Mouse (Mus musculus): Measurements from ENCODE around the gene Scaf8.
"Not testable (repeated sequence)": the region's sequence is repeated elsewhere in the genome, so short reads cannot be mapped to it uniquely, and the experiment has no call there.

The Scaf8 gene

DNA sequence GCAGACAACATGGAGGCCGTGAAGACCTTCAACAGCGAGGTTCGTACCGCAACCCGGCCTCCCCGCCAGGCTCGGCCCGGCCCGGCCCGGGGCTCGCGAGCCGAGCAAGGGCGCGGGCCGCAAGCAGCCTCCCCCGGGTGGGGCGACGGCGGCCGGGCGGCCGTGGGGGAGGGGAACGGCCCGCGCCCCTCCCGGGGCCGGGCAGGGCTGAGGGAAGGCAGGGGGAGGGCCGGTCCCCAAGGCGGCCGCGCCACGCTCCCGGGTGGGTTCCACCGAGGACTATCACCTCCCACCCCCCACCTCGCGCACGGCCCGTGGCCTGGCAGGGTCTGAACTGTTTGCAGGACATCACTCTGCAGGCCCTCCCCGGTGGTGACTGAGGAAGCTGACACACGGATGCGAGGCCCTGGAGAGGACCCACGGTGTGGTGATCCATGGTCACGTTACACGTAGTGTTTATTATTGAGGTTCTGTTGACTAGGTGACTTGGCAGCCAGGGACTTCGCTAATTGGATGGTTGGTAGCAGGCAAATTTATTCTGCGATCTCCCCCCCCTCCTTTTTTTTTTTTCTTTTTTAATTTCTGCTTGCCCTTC, 705 bp downstream of the Scaf8 start:
- peak; percentile 37 to 49 for DNase-seq (ENCODE audit: low spot score in 2 of 2)

DNA sequence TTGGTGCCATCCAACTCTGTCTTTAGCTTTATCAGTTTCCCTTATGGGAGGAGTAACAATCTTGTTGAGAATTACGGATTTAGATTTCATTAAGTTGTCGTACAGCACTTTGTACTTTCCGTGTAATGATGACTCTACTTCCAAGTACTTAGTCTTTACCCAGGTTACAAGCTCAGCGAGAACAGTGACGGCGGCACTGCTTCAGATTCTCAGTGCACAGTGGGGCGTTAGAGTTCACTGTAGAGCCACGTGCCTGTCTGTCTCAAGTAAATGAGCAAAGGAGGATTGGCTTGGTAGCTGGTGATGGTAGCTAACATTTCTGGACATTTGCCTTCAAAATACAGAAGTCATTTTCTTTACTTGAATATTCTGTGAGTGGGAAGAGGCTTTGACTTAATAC, 6.2 kb downstream of the Scaf8 start:
- not testable (repeated sequence) for DNase-seq (ENCODE audit: low spot score in 2 of 2)

GRCm38 (mm10) chr17:3123581-3123980, 8.8 kb downstream of the Scaf8 start:
- DNase-seq (ENCODE audit: low spot score in 2 of 2): not testable (repeated sequence)

- no peak for DNase-seq (ENCODE audit: low spot score in 2 of 2)
Observed at GRCm38 (mm10) chr17:3128716-3129115, 13.9 kb downstream of the Scaf8 start.

- DNase-seq (ENCODE audit: low spot score in 2 of 2): no peak
Observed at GRCm38 (mm10) chr17:3129791-3130190, 15.0 kb downstream of the Scaf8 start.

DNA sequence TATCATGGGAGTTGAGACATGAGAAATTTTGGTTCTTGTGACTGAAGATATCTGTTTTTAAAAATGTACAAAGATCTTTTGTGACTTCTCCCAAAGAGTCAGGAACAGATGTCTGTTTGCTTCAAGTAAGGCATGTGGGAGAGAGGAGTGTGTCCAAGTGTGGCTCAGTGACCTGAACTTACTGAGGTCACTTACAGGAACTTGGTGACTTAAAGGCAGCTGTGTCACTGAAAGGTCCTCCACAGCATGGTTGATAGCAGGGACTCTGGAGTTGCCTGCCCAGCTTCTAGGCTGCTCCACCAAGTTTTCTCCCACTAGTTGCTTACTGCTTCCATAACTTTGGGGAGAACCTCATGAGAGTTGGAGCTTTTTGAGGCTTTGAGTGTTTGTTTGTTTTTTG, 20.6 kb downstream of the Scaf8 start:
- DNase-seq (ENCODE audit: low spot score in 2 of 2): no peak

DNA sequence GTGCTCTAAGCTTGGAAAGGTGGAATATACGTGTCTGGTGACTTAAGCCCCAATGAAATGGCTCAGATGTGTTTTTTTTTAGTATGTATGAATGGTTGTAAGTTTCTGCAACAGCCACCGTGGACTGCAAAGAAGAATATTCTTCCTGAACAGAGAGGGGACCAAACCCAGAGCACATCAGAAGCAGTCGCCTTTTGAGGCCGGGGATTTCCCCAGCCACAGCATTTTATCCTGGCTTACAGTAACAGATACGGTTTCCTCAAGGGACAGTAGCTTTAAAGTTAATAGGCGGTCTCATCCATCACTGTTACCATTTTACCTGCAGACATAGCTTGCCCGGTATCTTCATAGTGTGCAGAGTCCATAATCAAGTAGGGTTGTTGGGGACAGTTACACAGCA, 21.4 kb downstream of the Scaf8 start:
- no peak for DNase-seq (ENCODE audit: low spot score in 2 of 2)

DNA sequence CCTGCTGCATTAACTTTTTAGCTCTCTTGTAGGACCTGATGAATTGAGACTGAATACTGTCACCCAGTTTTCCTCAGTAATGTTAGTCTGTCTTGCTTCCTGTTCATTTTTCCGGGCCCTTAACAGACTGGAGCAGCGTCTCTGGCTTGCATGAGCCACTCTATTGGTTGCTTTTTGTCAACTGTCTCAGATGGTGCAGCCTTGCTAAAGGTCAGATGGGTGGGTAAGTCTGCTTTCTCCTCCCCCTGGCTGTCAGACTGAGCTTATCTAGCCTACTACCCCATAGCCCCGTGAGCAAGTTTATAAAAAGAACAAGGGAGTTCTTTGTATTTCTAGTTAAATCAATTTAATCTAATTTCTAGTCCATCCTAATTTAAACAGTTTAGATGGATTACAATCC, 23.6 kb downstream of the Scaf8 start:
- no peak for DNase-seq (ENCODE audit: low spot score in 2 of 2)

DNA sequence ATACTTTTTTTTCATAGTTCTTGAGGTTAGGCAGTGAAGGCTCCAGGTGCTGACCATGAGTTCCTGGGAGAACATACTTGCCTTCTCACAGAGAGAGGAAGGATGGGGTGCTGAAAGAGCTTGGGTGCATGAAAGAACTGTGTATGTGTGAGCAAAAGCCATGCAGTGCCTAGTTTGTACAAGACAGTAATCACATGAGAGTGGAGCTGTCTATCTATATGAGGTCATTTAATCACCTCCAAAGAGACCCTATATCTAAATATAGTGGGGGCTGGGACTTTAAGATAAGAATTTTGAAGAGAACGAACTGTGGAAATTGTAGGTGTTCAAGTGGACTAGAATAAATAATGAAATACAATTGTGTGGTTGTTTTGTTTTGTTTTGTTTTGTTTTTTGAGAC, 25.3 kb downstream of the Scaf8 start:
- DNase-seq (ENCODE audit: low spot score in 2 of 2): no peak

- DNase-seq (ENCODE audit: low spot score in 2 of 2): no peak
Observed at GRCm38 (mm10) chr17:3148853-3149252, 34.1 kb downstream of the Scaf8 start.

DNA sequence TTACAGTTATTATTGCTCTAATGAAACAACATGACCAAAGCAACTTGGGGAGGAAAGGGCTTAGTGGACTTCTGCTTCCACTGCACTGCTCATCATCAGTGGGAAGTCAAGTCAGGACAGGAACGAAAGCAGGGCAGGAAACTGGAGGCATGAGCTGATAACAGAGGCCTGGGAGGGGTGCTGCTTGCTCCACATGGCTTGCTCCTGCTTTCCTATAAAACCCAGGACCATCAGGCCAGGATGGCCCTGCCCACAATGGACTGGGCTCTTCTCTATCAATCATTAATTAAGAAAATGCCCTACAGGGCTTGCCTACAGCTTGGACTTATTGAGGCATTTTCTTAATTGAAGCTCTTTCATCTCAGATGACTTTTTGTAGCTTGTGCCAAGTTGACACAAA, 34.8 kb downstream of the Scaf8 start:
- DNase-seq (ENCODE audit: low spot score in 2 of 2): no peak

DNA sequence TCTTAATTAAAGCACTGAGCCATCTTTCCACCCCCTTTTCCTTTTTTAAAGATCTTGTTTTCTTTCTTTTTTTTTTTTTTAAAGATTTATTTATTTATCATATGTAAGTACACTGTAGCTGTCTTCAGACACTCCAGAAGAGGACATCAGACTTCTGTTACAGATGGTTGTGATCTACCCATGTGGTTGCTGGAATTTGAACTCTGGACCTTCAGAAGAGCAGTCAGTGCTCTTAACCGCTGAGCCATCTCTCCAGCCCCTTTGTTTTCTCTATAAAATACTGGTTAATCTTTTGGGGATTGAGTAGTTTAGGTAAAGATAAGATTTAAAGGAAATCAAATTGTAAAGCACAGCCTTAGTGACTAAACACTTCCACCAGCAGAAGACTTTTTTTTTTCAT, 35.9 kb downstream of the Scaf8 start:
- not testable (repeated sequence) for DNase-seq (ENCODE audit: low spot score in 2 of 2)

GRCm38 (mm10) chr17:3151181-3151580, 36.4 kb downstream of the Scaf8 start:
- no peak for DNase-seq (ENCODE audit: low spot score in 2 of 2)

- DNase-seq (ENCODE audit: low spot score in 2 of 2): not testable (repeated sequence)
Observed at GRCm38 (mm10) chr17:3156176-3156575, 41.4 kb downstream of the Scaf8 start.

GRCm38 (mm10) chr17:3157016-3157415, 42.2 kb downstream of the Scaf8 start:
- DNase-seq (ENCODE audit: low spot score in 2 of 2): no peak

- DNase-seq (ENCODE audit: low spot score in 2 of 2): no peak
Observed at GRCm38 (mm10) chr17:3162905-3163304, 48.1 kb downstream of the Scaf8 start.

DNA sequence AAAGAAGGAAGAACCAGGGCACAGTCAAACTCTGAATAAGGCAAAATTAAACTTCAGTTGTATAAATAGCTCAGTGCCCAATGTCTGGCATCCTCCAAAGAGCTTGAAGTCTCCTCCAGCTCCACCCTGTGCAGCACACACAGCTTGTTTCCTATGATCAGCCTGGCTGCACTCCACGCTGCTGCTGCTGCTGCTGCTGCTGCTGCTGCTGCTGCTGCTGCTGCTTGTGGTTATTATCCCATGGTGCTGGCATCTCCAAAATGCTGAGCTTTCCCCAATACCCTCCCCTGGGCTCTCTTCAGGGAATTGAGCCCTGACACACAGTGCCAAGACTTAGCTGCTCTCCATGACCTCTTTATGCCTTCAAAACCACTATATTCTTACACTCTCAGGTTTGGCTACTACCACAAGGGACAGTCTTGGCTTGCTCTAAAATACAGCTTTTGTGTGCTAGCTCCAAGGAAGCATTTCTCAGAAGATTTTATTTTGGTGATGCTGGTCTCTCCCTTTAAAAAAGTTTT, 65.7 kb downstream of the Scaf8 start:
- DNase-seq (ENCODE audit: low spot score in 2 of 2): not testable (repeated sequence)

DNA sequence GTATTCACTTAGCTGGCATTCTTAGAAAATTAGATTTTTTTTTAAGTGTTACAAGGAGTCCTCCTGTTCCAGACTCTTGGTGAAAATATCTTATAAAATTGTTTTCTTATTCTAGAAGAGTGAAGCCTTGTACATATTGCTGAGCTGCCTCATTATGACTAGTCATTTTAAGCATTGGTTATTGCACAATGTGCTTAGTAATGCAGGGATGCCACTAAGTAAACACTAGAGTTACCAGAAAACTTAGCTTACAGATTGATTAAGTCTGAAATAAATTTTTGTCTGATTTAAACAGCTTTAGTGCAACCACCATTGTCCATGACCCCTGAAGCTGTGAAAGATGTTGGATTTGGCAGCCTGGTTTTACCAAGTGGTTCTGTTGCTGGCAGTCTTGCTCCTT, 80.7 kb downstream of the Scaf8 start:
- DNase-seq (ENCODE audit: low spot score in 2 of 2): not testable (repeated sequence)

DNA sequence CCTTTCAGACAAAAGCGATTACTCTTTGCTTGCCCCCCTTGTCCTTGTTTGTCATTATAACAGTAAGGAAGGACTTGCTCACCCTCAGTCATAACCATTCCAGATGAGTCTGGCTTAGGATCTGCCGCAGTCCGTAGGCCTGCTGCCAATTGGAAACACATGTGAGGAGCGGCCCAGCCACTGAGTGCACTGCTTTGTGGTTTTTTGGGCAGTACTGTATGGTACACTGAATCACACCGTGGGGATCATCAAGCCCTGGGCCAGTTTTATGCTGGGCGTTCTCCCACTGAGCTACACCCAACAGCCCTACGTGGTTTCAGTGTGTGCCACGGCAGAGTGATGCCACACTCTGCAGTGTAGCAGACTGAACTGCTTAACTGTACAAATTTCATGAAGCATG, 85.6 kb downstream of the Scaf8 start:
- DNase-seq (ENCODE audit: low spot score in 2 of 2): no peak

GRCm38 (mm10) chr17:3203916-3204315, 89.1 kb downstream of the Scaf8 start:
- DNase-seq (ENCODE audit: low spot score in 2 of 2): no peak

- DNase-seq (ENCODE audit: low spot score in 2 of 2): no peak
Observed at GRCm38 (mm10) chr17:3204826-3205405, 90.1 kb downstream of the Scaf8 start.

DNA sequence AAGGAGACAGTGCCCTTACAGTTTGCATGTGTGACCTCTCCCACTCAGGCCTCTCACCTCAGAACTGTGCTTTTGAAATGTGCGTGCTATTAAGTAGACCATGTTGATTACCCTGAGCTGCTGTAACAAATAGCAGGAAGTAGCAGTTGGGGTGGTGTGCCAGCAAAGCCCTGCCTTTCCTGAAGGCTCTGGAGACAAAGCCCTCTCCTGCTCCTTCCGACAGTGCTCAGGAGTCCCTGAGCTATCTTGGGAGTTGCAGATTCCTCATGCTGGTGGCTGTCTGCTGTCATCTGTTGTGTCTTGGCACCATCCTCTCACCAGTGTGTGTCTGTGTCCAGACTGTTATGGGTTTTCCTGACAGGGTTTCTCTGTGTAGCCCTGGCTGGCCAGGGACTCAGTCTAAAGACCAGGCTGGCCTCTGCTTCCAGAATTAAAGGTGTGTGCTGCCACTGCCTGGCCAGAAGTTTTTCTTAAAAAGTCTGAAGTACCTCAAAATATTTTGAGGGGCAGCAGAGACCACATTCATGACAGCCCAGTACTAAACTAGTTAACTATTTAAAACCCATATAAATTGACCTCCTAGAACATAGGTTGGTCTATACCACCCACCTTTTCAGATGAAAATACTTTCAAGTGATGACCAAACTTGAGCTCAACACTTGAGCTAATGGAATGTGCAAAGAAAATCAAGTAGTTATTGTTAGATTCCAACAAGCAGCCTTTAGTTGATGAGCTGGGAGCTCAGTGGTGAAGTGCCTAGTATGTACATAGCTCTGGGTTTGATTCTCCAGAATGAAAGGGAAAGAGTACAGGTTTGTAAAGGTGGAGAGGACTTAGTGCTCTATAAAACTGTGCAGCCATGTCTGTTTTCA, 92.0 kb downstream of the Scaf8 start:
- no peak for DNase-seq (ENCODE audit: low spot score in 2 of 2)

All from right cerebral cortex, adult 2 months (tissue).